Mouse (Mus musculus) kidney, adult 10 weeks (tissue): Measurements from ENCODE around the gene Snap25. TPM values are rescaled to one million over a fixed set of nuclear protein-coding genes. Genes with fewer than 3 reads are reported as not detected.

Source experiments
- polyA plus RNA-seq: library from polyadenylated mRNA; stranded (reverse); fragments of 350-450 nt; fragmentation: Illumina TruSeq; extraction: RNeasy Lipid Tissue Mini Kit (QIAGEN cat#74804); gene quantifications from one replicate; pipeline ENCODE4 v1.2.3, GENCODE M21; 2014; ENCODE audit warnings: low read depth, low replicate concordance

Gene Snap25
- polyA plus RNA-seq = not detected

GRCm38 (mm10) chr2:136713299-136713758, at the start of gene Snap25:
Gene Snap25, plus strand, starts transcription at chr2:136713453.

Other genes with a start within 250 kb of the Snap25 start
- 1.5 TPM for gene Ankef1, start 211.5 kb upstream of the Snap25 start, polyA plus RNA-seq
- gene AL731706.2, start 172.2 kb downstream of the Snap25 start, polyA plus RNA-seq = 71.1 TPM
- gene Slx4ip, start 177.8 kb downstream of the Snap25 start, polyA plus RNA-seq = 8.7 TPM
- 16.7 TPM for gene AL731706.1, start 177.9 kb downstream of the Snap25 start, polyA plus RNA-seq
- 149 TPM for gene Mkks, start 177.9 kb downstream of the Snap25 start, polyA plus RNA-seq